Mouse (Mus musculus): ENCODE measurements around the gene Gm8138.
"Not testable (repeated sequence)": the region's sequence is repeated elsewhere in the genome, so short reads cannot be mapped to it uniquely, and the experiment has no call there.

Gm8138 gene

GRCm38 (mm10) chr14:43416250-43416649 lies at the start of gene Gm8138:
Gene Gm8138 (minus strand): TSS chr14:43416350.
- not testable (repeated sequence) for DNase-seq

- DNase-seq = not testable (repeated sequence)
Observed at GRCm38 (mm10) chr14:43361713-43362112, 54.4 kb downstream of the Gm8138 start.

Data from thymus, postnatal 4 days (tissue).